9 mouse cellular contexts compared by ENCODE assay signal in genomic region chr3:38357905-38358491, GRCm38 (mm10).
DNase-seq lines count a peak whose midpoint lies in the region; ATAC-seq and TF ChIP-seq lines count a peak whose summit lies in the region.
"Had no signal": no experiment of that assay in that cellular context is flagged by ENCODE, and none has a peak within 500 bp of the region (broad histone marks: within the 10 kb centered on the region; RNA-seq: fewer than 3 reads in every experiment).

No protein-coding gene starts in this region.

- H3K27me3 ChIP-seq in heart, embryonic 11.5 days (ENCODE audit: control insufficient read depth, insufficient read depth, low read length), result no peaks in the 10 kb centered on the region
- H3K27me3 ChIP-seq in liver, embryonic 14.5 days (ENCODE audit: control insufficient read depth, insufficient read depth, low read length), result no peaks in the 10 kb centered on the region
- H3K27me3 ChIP-seq in forebrain, embryonic 14.5 days (replicated peaks; ENCODE audit: control insufficient read depth, insufficient read depth, low read length), result no peaks in the 10 kb centered on the region
- no peaks in the 10 kb centered on the region for H3K27me3 ChIP-seq in forebrain, embryonic 12.5 days

- peak; percentile 9 for DNase-seq in lung, postnatal 10 days
- no peak for DNase-seq in lung, postnatal 25 days (ENCODE audit: low spot score)
- DNase-seq in adrenal gland, postnatal 36 days, result peak; percentile 45 to 60
- peak in 1 of 3 experiments; percentile 9 for DNase-seq in liver, embryonic 14.5 days (ENCODE audit: low read depth in 3 of 3, low spot score in 3 of 3)
- DNase-seq in layer of hippocampus, adult 18-20 months (ENCODE audit: low spot score in 2 of 2), result no peak
- no peak for DNase-seq in forebrain, embryonic 14.5 days (ENCODE audit: low spot score)
- DNase-seq: gastrocnemius, postnatal 14 days had no signal

- 11% methylated on average over 14 of the region's 14 CpGs for WGBS in heart, embryonic 11.5 days (ENCODE audit: insufficient replicate concordance)
- WGBS in liver, embryonic 14.5 days (ENCODE audit: insufficient replicate concordance), result 10% methylated on average over 14 of the region's 14 CpGs
- 64% methylated on average over 14 of the region's 14 CpGs for WGBS in forebrain, embryonic 14.5 days
- 62% methylated on average over 14 of the region's 14 CpGs for WGBS in forebrain, embryonic 12.5 days

- peak overlapping the region; percentile 49 for H3K4me2 ChIP-seq in heart, embryonic 11.5 days
- peak overlapping the region; percentile 13; the same call in 1 of the 2 replicates for H3K4me2 ChIP-seq in liver, embryonic 14.5 days (ENCODE audit: low read depth)
- no peak overlapping the region for H3K4me2 ChIP-seq in forebrain, embryonic 14.5 days (ENCODE audit: low read length)
- no peak overlapping the region for H3K4me2 ChIP-seq in forebrain, embryonic 12.5 days

- no peaks in the 10 kb centered on the region for H3K9me3 ChIP-seq in heart, embryonic 11.5 days (replicated peaks; ENCODE audit: control insufficient read depth, low read length)
- H3K9me3 ChIP-seq in liver, embryonic 14.5 days (ENCODE audit: control insufficient read depth, low read length), result no peaks in the 10 kb centered on the region
- no peaks in the 10 kb centered on the region for H3K9me3 ChIP-seq in forebrain, embryonic 14.5 days (replicated peaks; ENCODE audit: control insufficient read depth, low read length)
- H3K9me3 ChIP-seq in forebrain, embryonic 12.5 days, result no peaks in the 10 kb centered on the region

- H3K9ac ChIP-seq in heart, embryonic 11.5 days (ENCODE audit: low read depth, low read length), result no peak overlapping the region
- no peak overlapping the region for H3K9ac ChIP-seq in liver, embryonic 14.5 days (replicated peaks)
- no peak overlapping the region for H3K9ac ChIP-seq in forebrain, embryonic 14.5 days (ENCODE audit: low read length)
- H3K9ac ChIP-seq in forebrain, embryonic 12.5 days, result no peak overlapping the region

- no peak for ATAC-seq in heart, embryonic 11.5 days (replicated peaks; ENCODE audit: insufficient number of reproducible peaks, low FRiP score, low TSS enrichment)
- ATAC-seq in liver, embryonic 14.5 days (ENCODE audit: insufficient read depth), result peak; percentile 57; the same call in 1 of the 2 replicates
- ATAC-seq in forebrain, embryonic 14.5 days, result no peak
- ATAC-seq in forebrain, embryonic 12.5 days (ENCODE audit: low FRiP score), result no peak

- peaks cover 23% of the 10 kb centered on the region for H3K4me1 ChIP-seq in heart, embryonic 11.5 days (ENCODE audit: control insufficient read depth, insufficient read depth, low read length)
- peaks cover 0 to 13% of the 10 kb centered on the region in 2 experiments; a peak in 2 of 4 replicates for H3K4me1 ChIP-seq in liver, embryonic 14.5 days (replicated peaks; ENCODE audit: control insufficient read depth in 2 of 2, insufficient read depth in 2 of 2, low read length in 1 of 2)
- H3K4me1 ChIP-seq in forebrain, embryonic 14.5 days (ENCODE audit: control insufficient read depth, insufficient read depth, low read length), result no peaks in the 10 kb centered on the region
- H3K4me1 ChIP-seq in forebrain, embryonic 12.5 days, result peaks cover 12% of the 10 kb centered on the region

- H3K27ac ChIP-seq in heart, embryonic 11.5 days (ENCODE audit: low read depth, low read length), result peak overlapping the region; percentile 67
- no peak overlapping the region for H3K27ac ChIP-seq in liver, embryonic 14.5 days
- no peak overlapping the region for H3K27ac ChIP-seq in forebrain, embryonic 14.5 days (ENCODE audit: low read depth, low read length)
- H3K27ac ChIP-seq in forebrain, embryonic 12.5 days, result no peak overlapping the region

- H3K4me3 ChIP-seq in heart, embryonic 11.5 days (ENCODE audit: low read depth, low read length), result no peak overlapping the region
- no peak overlapping the region for H3K4me3 ChIP-seq in liver, embryonic 14.5 days (ENCODE audit: insufficient read depth in 1 of 2, low read depth in 2 of 2, low read length in 2 of 2)
- no peak overlapping the region for H3K4me3 ChIP-seq in forebrain, embryonic 14.5 days (ENCODE audit: low read depth, low read length)
- no peak overlapping the region for H3K4me3 ChIP-seq in forebrain, embryonic 12.5 days (replicated peaks)

- TF ChIP-seq EP300 in liver, embryonic 14.5 days (IDR thresholded peaks at IDR 0.05; ENCODE audit: low read depth), result peak; percentile 55

- no peaks in the 10 kb centered on the region for H3K36me3 ChIP-seq in heart, embryonic 11.5 days (ENCODE audit: control insufficient read depth, insufficient read depth, low read length)
- no peaks in the 10 kb centered on the region for H3K36me3 ChIP-seq in liver, embryonic 14.5 days (replicated peaks; ENCODE audit: control insufficient read depth, insufficient read depth, low read depth)
- no peaks in the 10 kb centered on the region for H3K36me3 ChIP-seq in forebrain, embryonic 14.5 days (ENCODE audit: control insufficient read depth, insufficient read depth, low read length)
- no peaks in the 10 kb centered on the region for H3K36me3 ChIP-seq in forebrain, embryonic 12.5 days (replicated peaks)

- no peak for TF ChIP-seq CTCF in liver, embryonic 14.5 days (IDR thresholded peaks at IDR 0.05; ENCODE audit: low read depth)

Comparison
In these comparisons a context has a peak if more than half of its experiments do, and no peak if none do; other contexts are left out.
1. DNase-seq: peak in lung, postnatal 10 days (single experiment) and adrenal gland, postnatal 36 days (2 of 2); none in lung, postnatal 25 days (single experiment), layer of hippocampus, adult 18-20 months (0 of 2) and forebrain, embryonic 14.5 days (single experiment).
2. H3K4me2 ChIP-seq: peak in heart, embryonic 11.5 days (single experiment) and liver, embryonic 14.5 days (single experiment); none in forebrain, embryonic 14.5 days (single experiment) and forebrain, embryonic 12.5 days (single experiment).